Mouse (Mus musculus) layer of hippocampus, postnatal 14 days (tissue): ENCODE results near the gene Naa25. TPM values are rescaled to one million over a fixed set of nuclear protein-coding genes. Genes with fewer than 3 reads are reported as not detected.

Experiments
- DNase-seq, 2 experiments: peaks; one replicate each; pipeline ENCODE4 v3.0.0; 2021 to 2022; ENCODE audit warnings: low spot score in 2 of 2, mixed read lengths in 1 of 2
- total RNA-seq, 2 experiments: library from RNA; stranded (reverse); gene quantifications; 2 replicates each; pipeline ENCODE4 v1.2.3; 2021

Gene Naa25
- total RNA-seq, 2 experiments from 2014 or later = 39.4 to 41.9 TPM

- DNase-seq = peak; percentile 98
These were observed 54.5 kb downstream of the Naa25 start, which contains the start of gene Erp29 for GRCm38 (mm10) chr5:121452026-121452869. TSS of gene Erp29 (minus strand) at chr5:121452506.

DNA sequence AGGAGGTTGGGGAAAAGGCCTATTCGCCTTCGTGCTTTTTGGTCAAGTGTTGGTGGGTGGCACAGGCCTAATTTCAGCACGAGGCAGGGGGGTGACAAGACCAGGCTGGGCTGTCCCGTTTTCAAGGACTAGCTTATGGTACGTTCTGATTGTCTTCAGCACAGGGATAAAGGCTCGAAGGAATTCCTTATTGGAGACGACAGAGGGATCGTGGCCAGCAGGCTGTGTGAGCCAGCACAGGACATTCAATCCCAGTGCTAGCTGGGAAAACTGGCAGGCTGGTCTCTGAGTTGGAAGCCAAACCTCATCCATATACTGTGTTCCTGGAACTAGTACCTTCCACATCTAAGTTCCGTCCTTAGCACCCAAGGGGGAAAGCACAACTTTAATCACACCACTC, 55.2 kb downstream of the Naa25 start:
- no peak for DNase-seq

DNA sequence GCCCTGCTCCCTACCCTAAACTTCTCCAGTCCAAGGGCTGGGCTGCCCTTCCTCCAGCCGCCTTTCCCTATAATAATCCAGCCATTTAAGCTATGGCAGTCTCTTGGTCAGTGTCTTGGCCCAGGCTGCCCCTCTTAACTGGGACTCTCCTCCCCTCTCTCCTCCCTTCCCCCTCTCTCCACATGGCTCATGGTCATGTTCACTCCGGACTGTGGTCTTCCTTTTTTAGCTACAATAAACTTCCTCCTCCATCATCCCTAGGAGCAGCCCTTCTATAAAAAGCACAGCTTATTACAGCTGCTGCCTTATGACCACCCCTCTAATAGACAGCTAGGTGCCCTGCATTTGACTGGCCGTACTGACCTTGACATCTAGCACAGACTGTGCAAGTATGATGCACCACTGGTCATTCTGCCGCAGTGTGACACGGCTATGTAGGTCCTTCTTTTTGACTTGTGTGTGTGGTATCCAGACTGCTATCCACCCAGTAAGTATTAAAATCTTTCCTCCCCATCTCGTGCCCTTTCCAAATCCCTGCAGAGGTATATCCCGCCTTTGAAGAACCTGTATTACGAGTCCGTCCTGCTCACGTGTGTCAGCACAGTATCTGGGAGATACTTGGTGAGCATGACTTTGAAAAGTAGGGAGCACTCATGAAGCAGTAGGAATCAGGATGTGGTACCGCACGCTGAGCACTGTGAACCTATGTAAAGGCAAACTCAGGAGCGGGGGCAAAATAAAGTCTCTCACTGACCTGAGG, 56.2 kb downstream of the Naa25 start:
- no peak for DNase-seq

- no peak for DNase-seq
These were observed 56.7 kb downstream of the Naa25 start for GRCm38 (mm10) chr5:121454503-121454782.

DNA sequence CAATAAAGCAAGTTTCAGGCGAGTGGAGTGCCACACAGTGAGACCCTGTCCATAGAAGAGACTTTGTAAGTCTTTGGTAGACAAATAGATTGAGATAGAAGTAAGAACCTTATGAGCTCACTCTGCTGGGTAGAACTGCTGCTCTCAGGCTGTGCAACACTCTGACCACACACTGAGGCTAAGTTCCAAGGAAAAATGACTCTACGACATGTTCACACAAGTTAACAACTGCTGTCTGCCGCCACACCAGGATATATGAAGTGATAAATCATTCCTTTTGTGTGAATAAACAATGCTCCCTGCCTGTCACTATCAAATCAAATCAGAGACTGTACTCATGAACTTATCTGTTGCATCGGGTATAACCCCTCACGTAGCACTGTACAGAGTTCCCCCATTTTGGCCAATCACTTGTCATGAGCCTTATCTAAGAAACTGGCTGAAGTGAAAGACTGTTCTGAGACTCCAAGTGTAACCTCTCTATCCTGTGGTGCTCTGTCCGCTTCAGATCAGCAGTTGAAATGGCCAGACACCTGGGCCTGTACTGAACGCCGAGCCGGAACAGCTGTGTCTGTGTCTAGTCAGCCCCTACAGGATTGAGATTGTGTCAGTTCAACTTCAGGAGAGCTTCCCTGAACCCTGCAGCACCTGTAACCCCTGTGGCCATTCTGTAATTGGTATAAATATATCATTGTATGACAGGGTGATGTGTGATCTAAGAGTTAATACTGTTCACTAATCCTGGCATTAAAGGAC, 58.0 kb downstream of the Naa25 start:
- DNase-seq = no peak

- DNase-seq = no peak
These were observed 63.8 kb downstream of the Naa25 start for GRCm38 (mm10) chr5:121461339-121462170.

DNA sequence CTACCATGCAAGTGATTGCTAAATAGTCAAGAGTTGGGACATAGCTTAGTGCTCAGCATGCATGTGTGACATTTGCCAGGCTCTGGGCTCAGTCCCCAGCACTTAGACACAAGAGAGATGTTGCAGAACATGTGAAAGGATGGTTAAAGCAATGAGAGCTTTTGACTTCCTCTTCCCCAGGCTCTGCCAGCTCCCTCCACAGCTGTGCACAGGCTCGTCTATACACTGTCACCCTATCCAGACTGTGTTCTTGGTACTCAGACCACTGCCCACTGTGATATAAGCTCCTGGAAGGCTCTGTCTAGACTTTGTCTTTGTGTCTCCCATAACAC, 64.4 kb downstream of the Naa25 start:
- DNase-seq = no peak

GRCm38 (mm10) chr5:121462967-121463366, 65.2 kb downstream of the Naa25 start:
- DNase-seq = no peak

DNA sequence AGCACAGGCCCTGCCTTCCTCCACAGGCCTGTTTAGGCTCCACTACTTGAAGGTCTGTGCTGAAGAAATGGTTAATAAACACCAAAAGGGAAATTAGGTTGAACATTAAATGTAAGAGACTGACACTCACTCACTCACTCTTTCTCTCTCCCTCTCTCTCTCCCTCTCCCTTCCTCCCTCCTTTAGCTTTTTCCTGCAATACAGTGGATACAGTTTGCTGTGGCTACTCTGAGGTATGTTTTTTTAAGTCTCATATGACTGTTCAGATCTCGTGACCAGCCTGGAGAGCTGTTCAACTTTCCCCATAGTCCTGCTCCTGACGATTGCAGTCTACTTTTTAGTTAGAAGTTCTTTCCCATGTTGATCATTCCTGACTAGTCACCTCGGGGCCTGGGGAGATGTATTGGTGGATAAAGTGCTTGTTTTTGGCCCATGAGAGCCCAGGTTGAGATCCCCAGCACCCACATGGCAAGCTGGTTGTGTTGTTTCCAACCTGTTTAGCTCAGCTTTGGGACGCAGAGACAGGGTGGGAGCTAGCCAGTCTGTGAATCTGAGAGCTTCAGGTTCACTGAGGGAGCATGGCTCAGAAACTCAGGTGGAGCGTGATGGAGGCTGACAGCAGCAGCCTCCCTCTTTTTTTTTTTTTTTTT, 66.0 kb downstream of the Naa25 start:
- no peak for DNase-seq

- DNase-seq = no peak
These were observed 71.8 kb downstream of the Naa25 start for GRCm38 (mm10) chr5:121469566-121469965.

- no peak for DNase-seq
These were observed 74.7 kb downstream of the Naa25 start for GRCm38 (mm10) chr5:121472411-121472810.

- DNase-seq = no peak
These were observed 76.9 kb downstream of the Naa25 start for GRCm38 (mm10) chr5:121474610-121475009.

DNA sequence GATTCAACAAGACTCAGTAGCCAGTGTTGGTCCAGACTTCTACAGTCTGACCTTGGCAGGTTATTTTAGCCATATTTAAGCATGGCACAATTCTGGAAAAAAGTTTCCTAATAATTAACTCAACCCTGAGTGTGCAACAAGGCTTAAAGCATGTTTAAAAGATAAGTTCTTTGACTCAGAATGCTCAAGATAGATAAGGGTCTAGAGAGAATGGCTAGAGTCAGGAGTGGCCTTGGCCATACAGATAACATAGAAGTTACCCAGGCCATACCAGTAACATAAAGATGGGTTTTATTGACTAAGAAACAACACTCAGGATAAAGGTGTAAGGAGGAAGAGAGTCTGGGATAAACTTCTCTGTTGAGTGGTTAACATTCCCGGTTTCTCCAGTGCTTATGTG, 78.3 kb downstream of the Naa25 start:
- DNase-seq = no peak

GRCm38 (mm10) chr5:121477680-121478079, 79.9 kb downstream of the Naa25 start:
- DNase-seq = peak in 1 of 2 experiments; percentile 82

DNA sequence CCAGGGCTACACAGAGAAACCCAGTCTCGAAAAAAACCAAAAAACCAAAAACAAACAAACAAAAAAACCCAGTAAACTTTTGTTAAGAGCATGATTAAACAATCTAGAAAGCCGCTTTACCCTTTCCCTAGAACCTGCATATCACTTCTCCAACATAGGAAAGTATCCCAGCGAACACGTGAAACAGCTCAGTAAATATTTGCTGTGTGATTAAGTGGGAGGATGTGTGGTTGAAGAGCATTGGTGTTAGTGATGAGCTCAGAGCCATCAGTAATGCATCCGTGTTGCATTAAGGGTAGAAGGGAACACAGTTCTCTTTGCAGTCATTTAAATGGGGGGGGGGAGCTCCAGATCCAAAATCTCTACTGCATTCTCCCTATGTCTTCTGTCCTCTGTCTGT, 87.1 kb downstream of the Naa25 start:
- DNase-seq = no peak

DNA sequence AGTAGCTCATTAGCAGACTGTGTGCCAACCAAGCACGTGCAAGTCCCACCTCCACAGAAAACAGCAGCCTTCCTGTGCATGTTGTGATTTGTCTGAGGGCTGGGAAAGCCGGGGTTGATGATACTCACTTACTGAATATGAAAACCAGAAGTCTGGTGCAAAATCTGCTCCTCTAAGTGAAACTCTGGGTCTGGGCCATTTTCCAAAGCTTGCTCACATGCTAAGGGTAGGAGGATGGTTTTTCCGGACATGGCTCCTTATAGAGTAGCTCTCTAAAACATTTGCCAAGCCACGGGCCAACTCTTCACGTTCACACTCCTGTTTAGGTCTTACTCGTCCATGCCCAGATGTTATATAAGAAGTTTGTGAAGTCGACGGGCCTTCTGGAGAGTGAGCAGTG, 95.6 kb downstream of the Naa25 start:
- DNase-seq = peak in 1 of 2 experiments; percentile 43
